Mouse (Mus musculus): ENCODE measurements at regions not wholly inside any gene's neighbourhood (a gene's known extent, or its start where the extent isn't known, plus 50 kb on each side); places are given as distances from the start of the nearest gene placed in this dataset.

- no peak for TF ChIP-seq POLR2A (IDR thresholded peaks at IDR 0.05; ENCODE audit: low read depth, low read length)
- no peak for TF ChIP-seq CTCF (IDR thresholded peaks at IDR 0.05; ENCODE audit: extremely low read depth, insufficient read length, insufficient replicate concordance, low read depth, low read length)
Observed at GRCm38 (mm10) chr12:27164920-27165504, 177.4 kb downstream of the Sox11 start.

Measured in small intestine, adult 2 months (tissue).